8 mouse cellular contexts compared by ENCODE assay signal in genomic region chr19:19110011-19110768, GRCm38 (mm10). TPM values are rescaled to one million over a fixed set of nuclear protein-coding genes. Genes with fewer than 3 reads are reported as not detected.
DNase-seq lines count a peak whose midpoint lies in the region; ATAC-seq and TF ChIP-seq lines count a peak whose summit lies in the region.

No protein-coding gene starts in this region.

- H3K27me3 ChIP-seq in heart, adult 2 months (ENCODE audit: control insufficient read depth, insufficient read depth, low read length): no peaks in the 10 kb centered on the region
- peaks cover 12% of the 10 kb centered on the region; the same call in 1 of the 2 replicates for H3K27me3 ChIP-seq in liver, adult 2 months (ENCODE audit: control insufficient read depth, insufficient read depth, low read length)
- H3K27me3 ChIP-seq in neural tube, embryonic 12.5 days (replicated peaks): peaks cover 17% of the 10 kb centered on the region

- H3K79me2 ChIP-seq in heart, adult 2 months (replicated peaks; ENCODE audit: control insufficient read depth, insufficient read depth, low read length): no peaks in the 10 kb centered on the region
- no peaks in the 10 kb centered on the region for H3K79me2 ChIP-seq in liver, adult 2 months (ENCODE audit: control insufficient read depth, insufficient read depth, low read length)

- no peak for TF ChIP-seq POLR2A in heart, adult 2 months (IDR thresholded peaks at IDR 0.05; ENCODE audit: insufficient read depth, low read depth, low read length)
- TF ChIP-seq POLR2A in liver, adult 2 months (IDR thresholded peaks at IDR 0.05; ENCODE audit: extremely low read depth, insufficient read depth, low read length): no peak

- DNase-seq in heart, adult 2 months: peak; percentile 25 to 42
- DNase-seq in heart, adult 8-10 months (ENCODE audit: low spot score): no peak
- peak; percentile 66 for DNase-seq in embryo, embryonic 10.5 days (ENCODE audit: low spot score)
- DNase-seq in gastrocnemius, postnatal 4 days (ENCODE audit: low spot score in 2 of 2): peak; percentile 27 to 43
- peak; percentile 4 for DNase-seq in kidney, adult 9 months
- no peak for DNase-seq in liver, adult 2 months (ENCODE audit: extremely low read depth, low read depth, low spot score)
- DNase-seq in spleen, postnatal 36 days (ENCODE audit: low spot score in 2 of 2): no peak

- no peak for TF ChIP-seq CTCF in heart, adult 2 months (IDR thresholded peaks at IDR 0.05)
- no peak for TF ChIP-seq CTCF in liver, adult 2 months (IDR thresholded peaks at IDR 0.05; ENCODE audit: low read depth, low read length)

- H3K4me3 ChIP-seq in heart, adult 2 months: peak overlapping the region; percentile 44
- H3K4me3 ChIP-seq in liver, adult 2 months (ENCODE audit: insufficient read depth, low read depth, low read length): peak overlapping the region; percentile 28; the same call in 1 of the 2 replicates
- peak overlapping the region; percentile 56 for H3K4me3 ChIP-seq in neural tube, embryonic 12.5 days

- H3K9me3 ChIP-seq in neural tube, embryonic 12.5 days: no peaks in the 10 kb centered on the region

- intact Hi-C loops in heart, adult 2 months (cut with DNase I): no loop called here

- peak overlapping the region; percentile 43 for H3K9ac ChIP-seq in heart, adult 2 months (ENCODE audit: low read depth, low read length)
- H3K9ac ChIP-seq in liver, adult 2 months (ENCODE audit: low read depth, low read length): no peak overlapping the region
- H3K9ac ChIP-seq in neural tube, embryonic 12.5 days: peak overlapping the region; percentile 61

- H3K27ac ChIP-seq in heart, adult 2 months: no peak overlapping the region
- H3K27ac ChIP-seq in liver, adult 2 months (replicated peaks; ENCODE audit: insufficient read depth, low read depth, low read length): no peak overlapping the region
- peak overlapping the region; percentile 12; the same call in 1 of the 2 replicates for H3K27ac ChIP-seq in neural tube, embryonic 12.5 days

- H3K4me2 ChIP-seq in neural tube, embryonic 12.5 days (replicated peaks): peak overlapping the region; percentile 86

- TF ChIP-seq EP300 in heart, adult 2 months (IDR thresholded peaks at IDR 0.05; ENCODE audit: insufficient read depth, low read depth, low read length): no peak

- ATAC-seq in neural tube, embryonic 12.5 days (ENCODE audit: low FRiP score, low read depth): peak; percentile 44

- H3K36me3 ChIP-seq in heart, adult 2 months (ENCODE audit: control insufficient read depth, insufficient read depth, low read length): no peaks in the 10 kb centered on the region
- no peaks in the 10 kb centered on the region for H3K36me3 ChIP-seq in liver, adult 2 months (ENCODE audit: control insufficient read depth, insufficient read depth, low read length)
- no peaks in the 10 kb centered on the region for H3K36me3 ChIP-seq in neural tube, embryonic 12.5 days

- H3K4me1 ChIP-seq in heart, adult 2 months (ENCODE audit: control insufficient read depth, insufficient read depth, low read length): no peaks in the 10 kb centered on the region
- H3K4me1 ChIP-seq in liver, adult 2 months (ENCODE audit: control insufficient read depth, insufficient read depth, low read length): 0 out of 2 replicates have a peak, but pooled peaks cover 6% of the 10 kb centered on the region
- peaks cover 14% of the 10 kb centered on the region for H3K4me1 ChIP-seq in neural tube, embryonic 12.5 days

- WGBS in heart, adult 2 months: 1% methylated on average over 49 of the region's 49 CpGs
- WGBS in liver, adult 2 months: 3% methylated on average over 49 of the region's 49 CpGs
- WGBS in neural tube, embryonic 12.5 days: under 1% methylated on average over 49 of the region's 49 CpGs

RNA-seq across cellular contexts. Expression of gene Rorb, which starts 0.8 kb away (rescaled TPM):
- under 1 TPM; 0.36 to 0.37 TPM for total RNA-seq in heart, adult 2 months (2021)
- 0.12 and 0.14 TPM in 2 replicates for polyA plus RNA-seq in heart, adult 2 months (2012; rRNA removed)
- total RNA-seq in heart, adult 8-10 months (2022): under 1 TPM; 0.50 to 0.68 (median 0.62) TPM
- under 1 TPM; 0.61 to 0.70 TPM for total RNA-seq in gastrocnemius, postnatal 4 days (2021)
- under 0.01 TPM in 1 of 2 replicates, not detected in the other for total RNA-seq in liver, adult 2 months (2014; rRNA removed)
- not detected in 2 replicates for polyA plus RNA-seq in liver, adult 2 months (2012; rRNA removed)
- 2.8 and 2.9 TPM in 2 replicates for polyA plus RNA-seq in neural tube, embryonic 12.5 days (2016; fragmentation: Nextera tagmentation; extraction: Ambion mirVana)

Comparison
In these comparisons a context has a peak if more than half of its experiments do, and no peak if none do; other contexts are left out.
1. DNase-seq: peak in heart, adult 2 months (2 of 2), embryo, embryonic 10.5 days (single experiment), gastrocnemius, postnatal 4 days (2 of 2) and kidney, adult 9 months (single experiment); none in heart, adult 8-10 months (single experiment), liver, adult 2 months (single experiment) and spleen, postnatal 36 days (0 of 2).
2. Peak in every context shown above with its lines, with median percentiles within 50 percentile points of each other: H3K4me3 ChIP-seq.